Comparison of ENCODE assay signal across 16 mouse cellular contexts in genomic region chr14:35572991-35573502, GRCm38 (mm10).
"Had no signal": no experiment of that assay in that cellular context is flagged by ENCODE, and none has a peak within 500 bp of the region (broad histone marks: within the 10 kb centered on the region; RNA-seq: fewer than 3 reads in every experiment).

No protein-coding gene starts in this region.

- H3K9me3 ChIP-seq: kidney, embryonic 15.5 days; limb, embryonic 15.5 days; liver, embryonic 12.5 days; midbrain, embryonic 15.5 days; stomach, embryonic 15.5 days had no signal

- H3K9ac ChIP-seq: kidney, embryonic 15.5 days; limb, embryonic 15.5 days; liver, embryonic 12.5 days; lung, embryonic 14.5 days; midbrain, embryonic 15.5 days; stomach, embryonic 15.5 days had no signal

- DNase-seq: kidney, adult 2 months; kidney, postnatal 14 days; layer of hippocampus, postnatal 36 days; lung, embryonic 14.5 days; lung, postnatal 14 days; right cerebral cortex, postnatal 4 days; thymus, postnatal 36 days had no signal

- H3K4me1 ChIP-seq: kidney, embryonic 15.5 days; limb, embryonic 15.5 days; liver, embryonic 12.5 days; megakaryocyte, embryonic 14.5 days; midbrain, embryonic 15.5 days; stomach, embryonic 15.5 days had no signal

- H3K36me3 ChIP-seq: kidney, embryonic 15.5 days; limb, embryonic 15.5 days; liver, embryonic 12.5 days; midbrain, embryonic 15.5 days; stomach, embryonic 15.5 days had no signal

- H3K4me3 ChIP-seq: kidney, embryonic 15.5 days; limb, embryonic 15.5 days; liver, embryonic 12.5 days; megakaryocyte, embryonic 14.5 days; midbrain, embryonic 15.5 days; stomach, embryonic 15.5 days had no signal

- H3K27me3 ChIP-seq: kidney, embryonic 15.5 days; limb, embryonic 15.5 days; liver, embryonic 12.5 days; megakaryocyte, embryonic 14.5 days; midbrain, embryonic 15.5 days; stomach, embryonic 15.5 days had no signal

- ATAC-seq: intestine, embryonic 16.5 days; liver, embryonic 12.5 days; midbrain, embryonic 15.5 days had no signal

- H3K27ac ChIP-seq: kidney, embryonic 15.5 days; limb, embryonic 15.5 days; liver, embryonic 12.5 days; macrophage; midbrain, embryonic 15.5 days; stomach, embryonic 15.5 days had no signal

- H3K4me2 ChIP-seq: kidney, embryonic 15.5 days; limb, embryonic 15.5 days; liver, embryonic 12.5 days; lung, embryonic 14.5 days; midbrain, embryonic 11.5 days; midbrain, embryonic 15.5 days; stomach, embryonic 15.5 days had no signal
